Mouse (Mus musculus) testis, adult 2 months (tissue): ENCODE results near the gene Kat5. TPM values are rescaled to one million over a fixed set of nuclear protein-coding genes. Genes with fewer than 3 reads are reported as not detected.

Experiments
- H3K27ac ChIP-seq: fragments of 200-500 bp; 2 replicates; pipeline ENCODE4 v1.5.1; 2012; ENCODE audit warnings: low read depth, low read length; ENCODE audit not compliant: control insufficient read depth, insufficient read depth
- H3K27me3 ChIP-seq: fragments of 200-500 bp; 2 replicates; pipeline ENCODE4 v1.6.1; 2012; ENCODE audit warnings: mild to moderate bottlenecking, low read length, moderate library complexity; ENCODE audit not compliant: control insufficient read depth, insufficient read depth
- H3K36me3 ChIP-seq: fragments of 200-500 bp; 2 replicates; pipeline ENCODE4 v1.6.1; 2012; ENCODE audit warnings: mild to moderate bottlenecking, low read length; ENCODE audit not compliant: control insufficient read depth, insufficient read depth
- H3K4me1 ChIP-seq: fragments of 200-500 bp; 2 replicates; pipeline ENCODE4 v1.6.1; 2012; ENCODE audit warnings: low read length; ENCODE audit not compliant: control insufficient read depth, insufficient read depth
- H3K4me3 ChIP-seq: fragments of 200-500 bp; 2 replicates; pipeline ENCODE4 v1.5.1; 2012; ENCODE audit warnings: low read depth, mild to moderate bottlenecking, low read length, moderate library complexity, mixed read lengths; ENCODE audit not compliant: control insufficient read depth
- CTCF ChIP-seq: fragments of 200-500 bp; IDR thresholded peaks from 2 replicates; pipeline ENCODE4 v1.5.1; 2012; ENCODE audit warnings: low read depth, mild to moderate bottlenecking, inconsistent platforms, low read length, moderate library complexity; ENCODE audit not compliant: control insufficient read depth, insufficient read depth, insufficient replicate concordance
- POLR2A ChIP-seq: fragments of 200-500 bp; IDR thresholded peaks from 2 replicates; pipeline ENCODE4 v1.6.1; 2012; ENCODE audit warnings: low read depth, mild to moderate bottlenecking, inconsistent platforms, low read length, moderate library complexity; ENCODE audit not compliant: control insufficient read depth
- polyA plus RNA-seq: library from polyadenylated mRNA; depleted of rRNA; stranded (reverse); fragments of >200 nt; gene quantifications from 2 replicates; pipeline ENCODE4 v1.2.3, GENCODE M21; 2012

The Kat5 gene
- polyA plus RNA-seq, 1 experiment, result 120 TPM

DNA sequence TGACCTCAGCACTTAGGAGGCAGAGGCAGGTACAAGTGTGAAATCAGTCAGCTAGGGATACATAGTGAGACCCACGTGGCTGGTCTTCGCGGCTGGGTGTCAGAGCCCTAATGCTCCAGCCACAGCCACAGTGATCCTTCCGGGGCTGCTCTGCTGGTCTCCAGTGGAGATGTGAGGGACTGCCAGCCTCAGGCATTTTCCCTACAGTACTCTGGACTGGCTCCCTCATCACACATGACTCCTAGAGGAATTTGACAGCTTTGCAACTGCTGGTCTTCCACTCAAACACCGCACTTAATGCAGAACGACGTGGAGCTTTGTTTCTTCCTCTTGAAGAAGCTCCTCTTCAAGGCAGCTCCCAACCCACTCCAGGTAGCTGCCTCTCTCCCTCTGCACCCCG lies 3.8 kb downstream of the Kat5 start:
- Histone ChIP-seq H3K27ac (no peak overlapping the region), H3K4me1 (peaks cover 19% of the 10 kb centered on the region), H3K27me3 (no peaks in the 10 kb centered on the region), H3K4me3 (no peak overlapping the region), H3K36me3 (peaks cover 6% of the 10 kb centered on the region)
- TF ChIP-seq POLR2A (no peak), CTCF (no peak)

DNA sequence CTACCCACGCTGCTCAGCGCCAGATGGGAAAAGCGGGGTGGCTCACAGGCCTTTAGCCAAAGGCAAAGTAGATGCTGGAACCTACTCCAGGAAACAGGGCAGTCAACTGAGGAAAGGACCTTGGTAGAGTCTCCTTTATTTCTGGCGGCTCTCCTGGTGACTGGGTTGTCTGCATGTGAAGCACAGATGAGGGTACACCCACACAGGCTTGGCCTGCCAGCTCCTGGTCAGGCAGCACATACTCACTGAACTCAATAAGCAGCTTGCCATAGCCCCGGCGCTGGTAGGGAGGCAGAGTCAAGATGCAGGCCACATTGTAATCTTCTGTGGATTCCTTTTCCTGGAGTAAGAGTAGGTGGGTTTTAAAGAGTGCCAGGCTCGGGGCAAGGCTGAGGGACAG lies 4.9 kb downstream of the Kat5 start:
- TF ChIP-seq POLR2A (no peak), CTCF (no peak)
- H3K27me3 ChIP-seq, result no peaks in the 10 kb centered on the region
- no peak overlapping the region for H3K4me3 ChIP-seq
- peaks cover 6% of the 10 kb centered on the region for H3K36me3 ChIP-seq
- no peak overlapping the region for H3K27ac ChIP-seq
- H3K4me1 ChIP-seq, result peaks cover 17% of the 10 kb centered on the region

DNA sequence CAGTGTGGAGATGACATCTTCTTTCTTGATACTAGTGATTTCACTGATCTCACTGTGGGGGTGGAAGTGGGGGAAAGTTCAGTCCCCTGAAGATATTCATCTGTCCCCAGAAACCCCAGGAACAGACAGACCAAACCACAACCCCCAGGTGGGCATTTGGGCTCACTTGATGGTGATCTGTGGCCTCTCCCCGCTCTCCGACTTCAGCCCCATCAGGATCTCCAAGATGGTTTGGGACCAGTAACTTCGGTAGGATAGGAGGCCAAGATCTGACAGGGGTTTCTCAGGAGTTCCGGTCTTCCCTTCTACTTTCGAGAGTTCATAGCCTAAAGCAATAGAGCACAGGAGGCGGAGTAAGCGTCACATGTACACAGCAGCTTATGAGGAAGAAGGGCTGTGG lies 6.4 kb downstream of the Kat5 start:
- Histone ChIP-seq H3K4me3 (no peak overlapping the region), H3K4me1 (peaks cover 12% of the 10 kb centered on the region), H3K36me3 (peaks cover 6% of the 10 kb centered on the region), H3K27me3 (no peaks in the 10 kb centered on the region), H3K27ac (no peak overlapping the region)
- TF ChIP-seq CTCF (no peak), POLR2A (no peak)

DNA sequence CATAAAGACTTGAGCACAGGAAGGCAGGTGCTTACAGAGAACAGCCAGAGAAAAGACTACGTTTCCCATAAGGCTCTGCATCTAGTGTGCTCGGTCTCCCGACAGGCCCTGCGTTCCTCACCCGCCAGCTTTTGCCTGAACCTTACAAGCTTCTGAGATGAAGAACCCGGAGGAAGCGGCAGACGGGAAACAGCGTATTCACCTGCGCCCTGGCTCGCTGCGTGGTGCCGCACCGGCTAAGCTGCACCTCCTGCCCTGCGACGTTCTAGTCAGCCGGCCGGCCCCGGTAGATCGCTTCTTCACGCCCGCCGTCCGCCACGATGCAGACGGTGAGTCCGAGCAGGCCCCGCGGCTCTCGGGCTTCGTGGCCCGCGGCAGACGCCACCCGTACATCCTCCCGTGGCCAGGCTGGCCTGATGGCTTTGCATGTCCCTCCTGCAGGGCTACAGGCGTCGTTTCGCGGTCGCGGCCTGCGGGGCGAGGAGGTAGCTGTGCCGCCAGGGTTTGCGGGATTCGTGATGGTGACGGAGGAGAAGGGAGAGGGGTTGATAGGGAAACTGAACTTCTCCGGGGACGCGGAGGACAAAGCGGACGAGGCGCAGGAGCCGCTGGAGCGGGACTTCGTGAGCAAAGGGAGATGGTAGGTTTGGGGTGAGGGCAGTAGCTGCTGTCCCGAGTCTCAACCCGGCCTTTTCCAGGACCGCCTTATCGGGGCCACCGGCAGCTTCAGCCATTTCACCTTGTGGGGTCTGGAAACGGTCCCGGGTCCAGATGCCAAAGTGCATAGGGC lies 8.1 kb downstream of the Kat5 start, which contains the start of gene Rnaseh2c:
Gene Rnaseh2c, plus strand, starts transcription at position 122 of the 790 bp plus-strand sequence.
- Histone ChIP-seq H3K27ac (peak within 1 kb of the TSS; percentile 79), H3K4me3 (peak within 1 kb of the TSS; percentile 87), H3K4me1 (peaks cover 12% of the 10 kb centered on the region), H3K27me3 (no peaks in the 10 kb centered on the region), H3K36me3 (peaks cover 6% of the 10 kb centered on the region)
- TF ChIP-seq POLR2A (peak; percentile 60), CTCF (no peak)

DNA sequence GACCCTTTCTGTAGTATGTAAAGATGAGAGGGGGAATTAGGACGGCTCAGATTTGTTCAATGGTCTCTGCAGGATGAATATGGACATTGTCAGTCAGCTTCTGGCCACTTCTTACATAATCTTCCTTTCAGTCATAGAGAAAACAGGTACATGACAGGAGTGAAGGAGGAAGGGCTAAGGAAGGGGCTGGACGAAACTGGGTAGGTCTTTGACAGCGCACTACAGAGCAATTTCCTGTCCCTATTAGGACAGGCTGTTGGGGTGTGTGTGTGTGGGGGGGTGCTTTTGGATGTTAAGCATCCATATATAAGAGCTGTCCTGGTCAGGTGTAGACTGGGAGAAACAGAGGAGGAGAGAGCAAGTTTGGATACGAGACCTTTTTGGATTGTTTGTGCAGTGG lies 10.8 kb downstream of the Kat5 start:
- TF ChIP-seq POLR2A (no peak), CTCF (no peak)
- no peaks in the 10 kb centered on the region; the same call in 1 of the 2 replicates for H3K36me3 ChIP-seq
- no peak overlapping the region for H3K27ac ChIP-seq
- no peaks in the 10 kb centered on the region for H3K27me3 ChIP-seq
- H3K4me3 ChIP-seq, result no peak overlapping the region
- peaks cover 12% of the 10 kb centered on the region for H3K4me1 ChIP-seq

DNA sequence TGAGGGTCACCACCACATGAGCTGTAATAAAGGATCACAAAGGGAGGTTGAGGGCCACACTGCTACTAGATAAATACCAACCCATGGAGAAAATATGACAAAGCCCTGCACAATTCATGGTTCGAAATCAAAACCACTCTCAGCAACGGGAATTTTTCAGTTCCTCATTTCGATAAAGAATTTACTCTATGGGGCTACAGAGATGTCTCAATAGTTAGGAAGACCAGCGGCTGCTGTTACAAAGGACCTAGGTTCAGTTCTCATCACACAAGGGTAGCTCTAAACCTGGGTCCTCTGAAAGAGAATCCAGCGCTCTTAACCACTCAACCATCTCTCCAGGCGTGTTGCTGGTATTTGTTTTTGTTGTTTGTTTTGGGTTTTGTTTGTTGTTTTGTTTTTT lies 18.1 kb downstream of the Kat5 start:
- Histone ChIP-seq H3K4me1 (no peaks in the 10 kb centered on the region), H3K36me3 (no peaks in the 10 kb centered on the region), H3K27me3 (no peaks in the 10 kb centered on the region), H3K4me3 (no peak overlapping the region), H3K27ac (no peak overlapping the region)
- TF ChIP-seq POLR2A (no peak), CTCF (no peak)

DNA sequence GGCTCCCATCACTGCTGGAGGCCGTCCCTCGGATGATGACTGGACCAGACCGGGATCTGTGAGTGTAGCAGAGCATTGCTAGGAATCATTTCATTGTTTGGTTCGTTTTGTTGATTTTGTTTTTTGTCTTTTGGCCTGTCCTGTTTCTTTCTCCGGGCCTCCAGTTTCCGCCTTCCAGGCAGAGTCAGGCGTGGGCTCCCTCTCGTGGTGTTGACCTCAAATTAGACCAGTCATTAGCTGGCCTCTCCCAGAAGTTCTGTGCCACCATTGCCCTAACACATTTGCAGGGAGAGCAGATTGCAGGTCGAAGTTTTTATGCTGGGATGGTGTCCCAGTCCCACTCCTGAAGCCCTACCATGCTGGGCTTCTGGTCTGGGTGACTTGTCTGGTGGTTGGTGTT lies 20.9 kb downstream of the Kat5 start:
- Histone ChIP-seq H3K4me1 (peaks cover 2% of the 10 kb centered on the region; the same call in 1 of the 2 replicates), H3K4me3 (no peak overlapping the region), H3K27ac (no peak overlapping the region), H3K36me3 (no peaks in the 10 kb centered on the region), H3K27me3 (no peaks in the 10 kb centered on the region)
- no peak for TF ChIP-seq POLR2A
- no peak for TF ChIP-seq CTCF

DNA sequence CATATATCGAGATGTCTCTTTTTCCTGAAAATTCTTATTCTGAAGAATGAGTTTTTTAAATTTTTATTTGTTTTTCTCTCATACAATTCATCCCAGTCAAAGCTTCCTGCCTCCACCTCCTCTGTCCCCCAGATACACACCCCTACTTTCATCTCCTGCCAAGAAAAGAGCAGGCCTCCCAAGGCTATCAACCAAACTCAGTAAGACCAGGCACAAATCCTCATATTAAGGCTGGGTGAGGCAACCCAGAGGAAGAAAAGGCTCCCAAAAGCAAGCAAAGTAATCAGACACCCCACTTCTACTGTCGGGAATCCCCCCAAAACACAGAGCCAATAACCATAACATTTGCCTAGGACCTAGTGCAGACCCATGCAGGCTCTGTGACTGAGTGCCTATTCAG lies 28.0 kb downstream of the Kat5 start:
- no peak overlapping the region for H3K4me3 ChIP-seq
- H3K27me3 ChIP-seq, result no peaks in the 10 kb centered on the region
- no peak for TF ChIP-seq POLR2A
- no peak for TF ChIP-seq CTCF
- H3K4me1 ChIP-seq, result peaks cover 2% of the 10 kb centered on the region; the same call in 1 of the 2 replicates
- H3K27ac ChIP-seq, result no peak overlapping the region
- H3K36me3 ChIP-seq, result no peaks in the 10 kb centered on the region
